Mouse (Mus musculus) lung, postnatal 0 days (tissue): ENCODE measurements around the gene Prlh. TPM values are rescaled to one million over a fixed set of nuclear protein-coding genes. Genes with fewer than 3 reads are reported as not detected.

Experiments
- ATAC-seq: fragments of 200-750 bp; cut with Nextera tagmentation; 2 replicates; pipeline ENCODE4 v1.8.0; 2017; ENCODE audit warnings: moderate library complexity
- DNase-seq: peaks from one replicate; pipeline ENCODE4 v3.0.0-alpha.2; 2016; ENCODE audit warnings: low spot score
- H3K27ac ChIP-seq: fragments of 300-500 bp; sonication (generic); 2 replicates; pipeline ENCODE4 v1.5.1; 2014; ENCODE audit warnings: antibody characterized with exemption, mild to moderate bottlenecking, low read length, mixed read lengths
- H3K27me3 ChIP-seq: fragments of 300-500 bp; sonication (generic); replicated peaks from 2 replicates; pipeline ENCODE4 v1.6.1; 2014; ENCODE audit warnings: low read length, mixed read lengths; ENCODE audit not compliant: insufficient read depth
- H3K36me3 ChIP-seq: fragments of 300-500 bp; sonication (generic); 2 replicates; pipeline ENCODE4 v1.6.1; 2014; ENCODE audit warnings: low read length, mixed read lengths; ENCODE audit not compliant: insufficient read depth
- H3K4me1 ChIP-seq: fragments of 300-500 bp; sonication (generic); 2 replicates; pipeline ENCODE4 v1.6.1; 2014; ENCODE audit warnings: antibody characterized with exemption, low read depth, low read length, mixed read lengths; ENCODE audit not compliant: insufficient read depth
- H3K4me2 ChIP-seq: fragments of 300-500 bp; sonication (generic); replicated peaks from 2 replicates; pipeline ENCODE4 v1.6.1; 2014; ENCODE audit warnings: low read depth, mild to moderate bottlenecking, low read length, moderate library complexity, mixed read lengths
- H3K4me3 ChIP-seq: fragments of 300-500 bp; sonication (generic); 2 replicates; pipeline ENCODE4 v1.5.1; 2014; ENCODE audit warnings: low read depth, low read length
- H3K9ac ChIP-seq: fragments of 300-500 bp; sonication (generic); replicated peaks from 2 replicates; pipeline ENCODE4 v1.6.1; 2014; ENCODE audit warnings: low read depth, mild to moderate bottlenecking
- H3K9me3 ChIP-seq: fragments of 300-500 bp; sonication (generic); 2 replicates; pipeline ENCODE4 v1.6.1; 2016; ENCODE audit warnings: low read length, mixed read lengths
- CTCF ChIP-seq: IDR thresholded peaks from 2 replicates; pipeline ENCODE4 v1.5.1; 2016; ENCODE audit warnings: antibody characterized with exemption, mild to moderate bottlenecking
- EP300 ChIP-seq: IDR thresholded peaks from 2 replicates; pipeline ENCODE4 v1.6.1; 2016; ENCODE audit warnings: antibody characterized with exemption, mild to moderate bottlenecking, control low read depth
- WGBS: fragments of 180-500 bp; shearing (Covaris S2); extraction: QIAGEN DNeasy Blood & Tissue Kit; methylation state at CpG from one replicate; pipeline ENCODE4 v1.1.7; 2014; 5-methylcytosine and 5-hydroxymethylcytosine counted together
- polyA plus RNA-seq: library from polyadenylated mRNA; unstranded; fragments of >200 nt; fragmentation: Nextera tagmentation; extraction: Ambion mirVana; gene quantifications from 2 replicates; pipeline ENCODE4 v1.2.1, GENCODE M21; 2015

Prlh gene
- polyA plus RNA-seq, 1 experiment from 2014 or later: not detected

GRCm38 (mm10) chr1:90972911-90973573, 20.1 kb downstream of the Prlh start:
- Histone ChIP-seq H3K9me3 (no peaks in the 10 kb centered on the region), H3K36me3 (no peaks in the 10 kb centered on the region), H3K27me3 (no peaks in the 10 kb centered on the region), H3K9ac (no peak overlapping the region), H3K27ac (no peak overlapping the region), H3K4me3 (no peak overlapping the region), H3K4me1 (peaks cover under 1% of the 10 kb centered on the region; the same call in 1 of the 2 replicates), H3K4me2 (no peak overlapping the region)
- DNase-seq (peak; percentile 91), ATAC-seq (peak; percentile 65)
- peak; percentile 44; the same call in 1 of the 2 replicates for TF ChIP-seq EP300
- TF ChIP-seq CTCF: peak; percentile 99
- WGBS: 21% methylated on average over 9 of the region's 9 CpGs

GRCm38 (mm10) chr1:90973574-90973911, 20.6 kb downstream of the Prlh start:
- Histone ChIP-seq H3K4me3 (no peak overlapping the region), H3K4me1 (no peaks in the 10 kb centered on the region), H3K9me3 (no peaks in the 10 kb centered on the region), H3K27ac (no peak overlapping the region), H3K36me3 (no peaks in the 10 kb centered on the region), H3K4me2 (no peak overlapping the region), H3K9ac (no peak overlapping the region), H3K27me3 (no peaks in the 10 kb centered on the region)
- TF ChIP-seq CTCF (no peak), EP300 (no peak)
- ATAC-seq (peak; percentile 17), DNase-seq (no peak)
- 82% methylated on average over 2 of the region's 2 CpGs for WGBS

GRCm38 (mm10) chr1:90974906-90975649, 22.2 kb downstream of the Prlh start:
- Histone ChIP-seq H3K27me3 (no peaks in the 10 kb centered on the region), H3K4me1 (no peaks in the 10 kb centered on the region), H3K4me3 (no peak overlapping the region), H3K9ac (no peak overlapping the region), H3K36me3 (no peaks in the 10 kb centered on the region), H3K9me3 (no peaks in the 10 kb centered on the region), H3K4me2 (no peak overlapping the region), H3K27ac (no peak overlapping the region)
- 48% methylated on average over 12 of the region's 12 CpGs for WGBS
- DNase-seq (peak; percentile 49), ATAC-seq (peak; percentile 51)
- no peak for TF ChIP-seq CTCF
- no peak for TF ChIP-seq EP300

- ATAC-seq (no peak), DNase-seq (no peak)
- H3K4me3 ChIP-seq: no peak overlapping the region
- H3K36me3 ChIP-seq: no peaks in the 10 kb centered on the region
- H3K9ac ChIP-seq: no peak overlapping the region
- 94% methylated on average over 4 of the region's 4 CpGs for WGBS
- no peak overlapping the region for H3K27ac ChIP-seq
- no peaks in the 10 kb centered on the region for H3K9me3 ChIP-seq
- TF ChIP-seq EP300 (no peak), CTCF (no peak)
- no peak overlapping the region for H3K4me2 ChIP-seq
- H3K27me3 ChIP-seq: no peaks in the 10 kb centered on the region
- H3K4me1 ChIP-seq: no peaks in the 10 kb centered on the region
Observed at GRCm38 (mm10) chr1:90975960-90976359, 23.1 kb downstream of the Prlh start.

GRCm38 (mm10) chr1:90980638-90981330, 27.9 kb downstream of the Prlh start:
- 53% methylated on average over 10 of the region's 10 CpGs for WGBS
- H3K27ac ChIP-seq: no peak overlapping the region
- peak; percentile 86 for ATAC-seq

GRCm38 (mm10) chr1:90981346-90981745, 28.4 kb downstream of the Prlh start:
- no peak overlapping the region for H3K4me2 ChIP-seq
- no peak overlapping the region for H3K27ac ChIP-seq
- ATAC-seq: no peak
- no peak overlapping the region for H3K9ac ChIP-seq
- no peak overlapping the region for H3K4me3 ChIP-seq
- no peak for TF ChIP-seq EP300
- no peak for TF ChIP-seq CTCF
- 43% methylated on average over 3 of the region's 3 CpGs for WGBS
- H3K4me1 ChIP-seq: no peaks in the 10 kb centered on the region
- H3K36me3 ChIP-seq: no peaks in the 10 kb centered on the region
- H3K27me3 ChIP-seq: no peaks in the 10 kb centered on the region
- no peaks in the 10 kb centered on the region for H3K9me3 ChIP-seq
- no peak for DNase-seq

More at GRCm38 (mm10) chr1:90980638-90981330, 27.9 kb downstream of the Prlh start:
- Histone ChIP-seq H3K4me2 (no peak overlapping the region), H3K4me3 (no peak overlapping the region), H3K9ac (no peak overlapping the region), H3K36me3 (no peaks in the 10 kb centered on the region), H3K27me3 (no peaks in the 10 kb centered on the region), H3K4me1 (no peaks in the 10 kb centered on the region), H3K9me3 (no peaks in the 10 kb centered on the region)
- peak; percentile 89 for DNase-seq
- TF ChIP-seq EP300 (peak; percentile 70), CTCF (no peak)
